Mouse (Mus musculus): ENCODE measurements around the gene Rpl6. TPM values are rescaled to one million over a fixed set of nuclear protein-coding genes. Genes with fewer than 3 reads are reported as not detected.

Rpl6 gene
- polyA plus RNA-seq, 1 experiment from 2014 or later: 639 TPM

- Histone ChIP-seq H3K36me3 (no peaks in the 10 kb centered on the region), H3K9me3 (replicated peaks) (no peaks in the 10 kb centered on the region), H3K4me2 (no peak overlapping the region), H3K4me3 (replicated peaks) (no peak overlapping the region), H3K4me1 (peaks cover 3% of the 10 kb centered on the region; the same call in 1 of the 2 replicates), H3K9ac (no peak overlapping the region), H3K27me3 (no peaks in the 10 kb centered on the region), H3K27ac (no peak overlapping the region)
- ATAC-seq (replicated peaks; ENCODE audit: low FRiP score): no peak
- WGBS: 71% methylated on average over 7 of the region's 7 CpGs
Observed at GRCm38 (mm10) chr5:121245201-121245600, 40.9 kb downstream of the Rpl6 start.

- no peak overlapping the region for H3K4me3 ChIP-seq (replicated peaks)
- 72% methylated on average over 3 of the region's 3 CpGs for WGBS
- H3K4me2 ChIP-seq: no peak overlapping the region
- H3K27ac ChIP-seq: no peak overlapping the region
- H3K9me3 ChIP-seq (replicated peaks): no peaks in the 10 kb centered on the region
- H3K27me3 ChIP-seq: no peaks in the 10 kb centered on the region
- peaks cover 3% of the 10 kb centered on the region; the same call in 1 of the 2 replicates for H3K4me1 ChIP-seq
- no peak for ATAC-seq (replicated peaks; ENCODE audit: low FRiP score)
- peaks cover 4% of the 10 kb centered on the region; the same call in 1 of the 2 replicates for H3K36me3 ChIP-seq
- H3K9ac ChIP-seq: no peak overlapping the region
Observed at GRCm38 (mm10) chr5:121248766-121249394, 44.6 kb downstream of the Rpl6 start.

GRCm38 (mm10) chr5:121249693-121250092 is 45.4 kb downstream of the Rpl6 start:
- H3K9me3 ChIP-seq (replicated peaks): no peaks in the 10 kb centered on the region
- WGBS: 88% methylated on average over 3 of the region's 3 CpGs
- H3K27ac ChIP-seq: no peak overlapping the region
- no peak overlapping the region for H3K4me2 ChIP-seq
- peaks cover 12% of the 10 kb centered on the region for H3K36me3 ChIP-seq
- H3K4me3 ChIP-seq (replicated peaks): no peak overlapping the region
- ATAC-seq (replicated peaks; ENCODE audit: low FRiP score): no peak
- H3K4me1 ChIP-seq: peaks cover 3% of the 10 kb centered on the region; the same call in 1 of the 2 replicates
- no peaks in the 10 kb centered on the region for H3K27me3 ChIP-seq
- no peak overlapping the region for H3K9ac ChIP-seq

- H3K27me3 ChIP-seq: no peaks in the 10 kb centered on the region
- no peak overlapping the region for H3K4me2 ChIP-seq
- no peak overlapping the region for H3K4me3 ChIP-seq (replicated peaks)
- H3K9me3 ChIP-seq (replicated peaks): no peaks in the 10 kb centered on the region
- H3K4me1 ChIP-seq: no peaks in the 10 kb centered on the region
- no peak overlapping the region for H3K27ac ChIP-seq
- WGBS: 55% methylated on average over 8 of the region's 8 CpGs
- no peak overlapping the region for H3K9ac ChIP-seq
- H3K36me3 ChIP-seq: peaks cover 28% of the 10 kb centered on the region
- no peak for ATAC-seq (replicated peaks; ENCODE audit: low FRiP score)
Observed at GRCm38 (mm10) chr5:121251813-121252212, 47.5 kb downstream of the Rpl6 start.

- no peaks in the 10 kb centered on the region for H3K4me1 ChIP-seq
- H3K36me3 ChIP-seq: peaks cover 38% of the 10 kb centered on the region
Observed at GRCm38 (mm10) chr5:121253816-121254497, 49.7 kb downstream of the Rpl6 start.

GRCm38 (mm10) chr5:121254977-121255376 is 50.7 kb downstream of the Rpl6 start:
- WGBS: 93% methylated on average over 7 of the region's 7 CpGs
- Histone ChIP-seq H3K4me1 (no peaks in the 10 kb centered on the region), H3K27ac (no peak overlapping the region), H3K9me3 (replicated peaks) (no peaks in the 10 kb centered on the region), H3K9ac (no peak overlapping the region), H3K27me3 (no peaks in the 10 kb centered on the region), H3K4me2 (no peak overlapping the region), H3K4me3 (replicated peaks) (no peak overlapping the region), H3K36me3 (peaks cover 45% of the 10 kb centered on the region)
- no peak for ATAC-seq (replicated peaks; ENCODE audit: low FRiP score)

More at GRCm38 (mm10) chr5:121253816-121254497, 49.7 kb downstream of the Rpl6 start:
- WGBS: 84% methylated on average over 18 of the region's 18 CpGs
- H3K9ac ChIP-seq: no peak overlapping the region
- no peaks in the 10 kb centered on the region for H3K9me3 ChIP-seq (replicated peaks)
- no peak overlapping the region for H3K4me2 ChIP-seq
- ATAC-seq (replicated peaks; ENCODE audit: low FRiP score): no peak
- no peak overlapping the region for H3K4me3 ChIP-seq (replicated peaks)
- H3K27me3 ChIP-seq: no peaks in the 10 kb centered on the region
- no peak overlapping the region for H3K27ac ChIP-seq

Other genes with a start within 250 kb of the Rpl6 start
- gene Rph3a, start 194.4 kb upstream of the Rpl6 start, polyA plus RNA-seq (2015; fragmentation: Nextera tagmentation; extraction: Ambion mirVana): 0.14 and 0.18 TPM in 2 replicates
- 19.9 and 20.9 TPM in 2 replicates for gene Ptpn11, start 13.1 kb upstream of the Rpl6 start, polyA plus RNA-seq (2015; fragmentation: Nextera tagmentation; extraction: Ambion mirVana)
- gene Hectd4, start 15.7 kb downstream of the Rpl6 start, polyA plus RNA-seq (2015; fragmentation: Nextera tagmentation; extraction: Ambion mirVana): 4.3 and 5.2 TPM in 2 replicates
- gene Trafd1, start 181.2 kb downstream of the Rpl6 start, polyA plus RNA-seq (2015; fragmentation: Nextera tagmentation; extraction: Ambion mirVana): 51.2 and 55.6 TPM in 2 replicates
- gene Naa25, start 193.5 kb downstream of the Rpl6 start, polyA plus RNA-seq (2015; fragmentation: Nextera tagmentation; extraction: Ambion mirVana): 43.7 and 44.5 TPM in 2 replicates
- gene Tmem116, start 247.4 kb downstream of the Rpl6 start, polyA plus RNA-seq (2015; fragmentation: Nextera tagmentation; extraction: Ambion mirVana): 6.7 and 8.5 TPM in 2 replicates
- gene Erp29, start 248.0 kb downstream of the Rpl6 start, polyA plus RNA-seq (2015; fragmentation: Nextera tagmentation; extraction: Ambion mirVana): 165 and 174 TPM in 2 replicates